ENCODE assay signal across 27 mouse cellular contexts in the genomic region with DNA sequence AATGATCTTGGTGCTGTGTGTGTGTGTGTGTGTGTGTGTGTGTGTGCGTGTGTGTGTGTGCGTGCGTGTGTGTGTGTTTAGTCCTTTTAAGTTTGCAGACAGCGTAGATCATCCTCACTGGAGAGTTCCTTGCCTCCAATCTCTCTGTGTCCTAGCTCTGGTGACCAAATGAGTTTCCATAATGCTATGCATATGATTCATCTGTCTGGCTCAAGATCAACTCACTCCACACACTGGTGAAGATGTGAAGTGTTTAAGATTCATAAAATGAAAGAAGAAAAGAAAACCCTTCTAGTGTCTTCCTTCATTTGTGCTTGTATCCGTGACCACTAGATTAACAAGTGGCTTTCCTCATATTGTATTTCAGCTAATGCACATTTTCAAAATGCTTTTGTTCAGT.
A peak's percentile ranks its signal among the peaks of the same experiment; 100 is the strongest.
DNase-seq lines count a peak whose midpoint lies in the region; ATAC-seq and TF ChIP-seq lines count a peak whose summit lies in the region.
"Had no signal": no experiment of that assay in that cellular context is flagged by ENCODE, and none has a peak within 500 bp of the region (broad histone marks: within the 10 kb centered on the region; RNA-seq: fewer than 3 reads in every experiment).

No protein-coding gene starts in this region.

- H3K9me3 ChIP-seq in midbrain, embryonic 10.5 days (replicated peaks) = no peaks in the 10 kb centered on the region
- H3K9me3 ChIP-seq: embryonic facial prominence, embryonic 10.5 days; embryonic facial prominence, embryonic 12.5 days; forebrain, embryonic 13.5 days; forebrain, embryonic 15.5 days; G1E had no signal

- H3K4me3 ChIP-seq in left cerebral cortex, adult 2 months = no peak overlapping the region
- H3K4me3 ChIP-seq in midbrain, embryonic 10.5 days = no peak overlapping the region
- H3K4me3 ChIP-seq: embryonic facial prominence, embryonic 10.5 days; embryonic facial prominence, embryonic 12.5 days; forebrain, embryonic 13.5 days; forebrain, embryonic 15.5 days had no signal

- no peaks in the 10 kb centered on the region for H3K4me1 ChIP-seq in midbrain, embryonic 10.5 days
- H3K4me1 ChIP-seq: embryonic facial prominence, embryonic 10.5 days; embryonic facial prominence, embryonic 12.5 days; forebrain, embryonic 13.5 days; forebrain, embryonic 15.5 days had no signal

- TF ChIP-seq CTCF in left cerebral cortex, adult 2 months (IDR thresholded peaks at IDR 0.05) = peak; percentile 4

- 90% methylated on average over 5 of the region's 5 CpGs for WGBS in midbrain, embryonic 10.5 days

- no peak for ATAC-seq in granulocyte monocyte progenitor cell, adult 5-6 weeks (replicated peaks; ENCODE audit: poor library complexity, severe bottlenecking)
- ATAC-seq: activated CD4-positive, CD25-positive, alpha-beta regulatory T cell, adult 4 months; CD4-positive, CD25-positive, alpha-beta regulatory T cell, adult 4 months; forebrain, embryonic 13.5 days; forebrain, embryonic 15.5 days; forebrain, postnatal 0 days; Patski had no signal

- DNase-seq in left cerebral cortex, adult 2 months (ENCODE audit: extremely low spot score in 1 of 2, low spot score in 2 of 2) = no peak
- DNase-seq in left cerebral cortex, postnatal 4 days = no peak
- peak; percentile 78 for DNase-seq in 3T3-L1 (ENCODE audit: low read depth, low spot score)
- peak; percentile 29 for DNase-seq in Muller cell, postnatal 12 days (ENCODE audit: inconsistent ontology term)
- DNase-seq in brain, adult 2 months (ENCODE audit: low read depth, low spot score) = peak; percentile 69
- no peak for DNase-seq in cerebellum, postnatal 10 days
- no peak for DNase-seq in midbrain, embryonic 10.5 days (ENCODE audit: low spot score)
- DNase-seq: adrenal gland, adult 8-10 months; adrenal gland, postnatal 14 days; adrenal gland, postnatal 36 days; B cell, adult 2 months; cerebellum, adult 11 months; cerebellum, adult 18-20 months; cerebellum, adult 8-10 months; cerebellum, adult 9-11 months; cerebellum, postnatal 25 days; forebrain, postnatal 0 days had no signal

- intact Hi-C loops in left cerebral cortex, adult 2 months (cut with DNase I) = no loop called here
- intact Hi-C loops in left cerebral cortex, postnatal 4 days (cut with DNase I) = no loop called here

- H3K27me3 ChIP-seq in midbrain, embryonic 10.5 days (ENCODE audit: low read depth, poor library complexity, severe bottlenecking) = no peaks in the 10 kb centered on the region
- H3K27me3 ChIP-seq: CH12.LX; embryonic facial prominence, embryonic 12.5 days; forebrain, embryonic 13.5 days; forebrain, embryonic 15.5 days; Patski had no signal

- no peaks in the 10 kb centered on the region for H3K36me3 ChIP-seq in midbrain, embryonic 10.5 days
- H3K36me3 ChIP-seq: embryonic facial prominence, embryonic 10.5 days; embryonic facial prominence, embryonic 12.5 days; forebrain, embryonic 15.5 days; G1E had no signal

- no peak overlapping the region for H3K27ac ChIP-seq in left cerebral cortex, adult 2 months
- no peak overlapping the region for H3K27ac ChIP-seq in midbrain, embryonic 10.5 days (replicated peaks)
- H3K27ac ChIP-seq: embryonic facial prominence, embryonic 10.5 days; embryonic facial prominence, embryonic 12.5 days; forebrain, embryonic 13.5 days; forebrain, embryonic 15.5 days had no signal

Comparison
In these comparisons a context has a peak if more than half of its experiments do, and no peak if none do; other contexts are left out.
1. DNase-seq: peak in 3T3-L1 (single experiment), Muller cell, postnatal 12 days (single experiment) and brain, adult 2 months (single experiment); none in left cerebral cortex, adult 2 months (0 of 2), left cerebral cortex, postnatal 4 days (single experiment), cerebellum, postnatal 10 days (0 of 2) and midbrain, embryonic 10.5 days (single experiment).